Mouse (Mus musculus) embryonic facial prominence, embryonic 15.5 days (tissue): ENCODE measurements around the gene Ulk3. TPM values are rescaled to one million over a fixed set of nuclear protein-coding genes. Genes with fewer than 3 reads are reported as not detected.

Experiments
- ATAC-seq: fragments of 200-750 bp; cut with Nextera tagmentation; 2 replicates; pipeline ENCODE4 v1.8.0; 2017; ENCODE audit warnings: low read depth, moderate TSS enrichment; ENCODE audit not compliant: insufficient number of reproducible peaks, low FRiP score, low TSS enrichment
- H3K27ac ChIP-seq: fragments of 300-500 bp; sonication (generic); replicated peaks from 2 replicates; pipeline ENCODE4 v1.5.1; 2015; ENCODE audit warnings: mild to moderate bottlenecking, inconsistent platforms
- H3K27me3 ChIP-seq: fragments of 300-500 bp; sonication (generic); 2 replicates; pipeline ENCODE4 v1.6.1; 2015; ENCODE audit warnings: inconsistent platforms
- H3K36me3 ChIP-seq: fragments of 300-500 bp; sonication (generic); 2 replicates; pipeline ENCODE4 v1.6.1; 2015; ENCODE audit warnings: mild to moderate bottlenecking, inconsistent platforms
- H3K4me1 ChIP-seq: fragments of 300-500 bp; sonication (generic); 2 replicates; pipeline ENCODE4 v1.6.1; 2015; ENCODE audit warnings: inconsistent platforms
- H3K4me2 ChIP-seq: fragments of 300-500 bp; sonication (generic); replicated peaks from 2 replicates; pipeline ENCODE4 v1.6.1; 2015; ENCODE audit warnings: mild to moderate bottlenecking, inconsistent platforms
- H3K4me3 ChIP-seq: fragments of 300-500 bp; sonication (generic); replicated peaks from 2 replicates; pipeline ENCODE4 v1.5.1; 2015; ENCODE audit warnings: mild to moderate bottlenecking, inconsistent platforms
- H3K9ac ChIP-seq: fragments of 300-500 bp; sonication (generic); 2 replicates; pipeline ENCODE4 v1.6.1; 2015; ENCODE audit warnings: inconsistent platforms
- H3K9me3 ChIP-seq: fragments of 300-500 bp; sonication (generic); replicated peaks from 2 replicates; pipeline ENCODE4 v1.6.1; 2016; ENCODE audit warnings: inconsistent platforms
- WGBS: fragments of 180-500 bp; shearing (Covaris S2); methylation state at CpG from one replicate; pipeline ENCODE4 v1.1.7; 2015; 5-methylcytosine and 5-hydroxymethylcytosine counted together
- polyA plus RNA-seq: library from polyadenylated mRNA; unstranded; fragments of >200 nt; fragmentation: Nextera tagmentation; extraction: Ambion mirVana; gene quantifications from 2 replicates; pipeline ENCODE4 v1.2.1, GENCODE M21; 2015

Ulk3 gene
- polyA plus RNA-seq, 1 experiment from 2014 or later: 28.5 TPM

DNA sequence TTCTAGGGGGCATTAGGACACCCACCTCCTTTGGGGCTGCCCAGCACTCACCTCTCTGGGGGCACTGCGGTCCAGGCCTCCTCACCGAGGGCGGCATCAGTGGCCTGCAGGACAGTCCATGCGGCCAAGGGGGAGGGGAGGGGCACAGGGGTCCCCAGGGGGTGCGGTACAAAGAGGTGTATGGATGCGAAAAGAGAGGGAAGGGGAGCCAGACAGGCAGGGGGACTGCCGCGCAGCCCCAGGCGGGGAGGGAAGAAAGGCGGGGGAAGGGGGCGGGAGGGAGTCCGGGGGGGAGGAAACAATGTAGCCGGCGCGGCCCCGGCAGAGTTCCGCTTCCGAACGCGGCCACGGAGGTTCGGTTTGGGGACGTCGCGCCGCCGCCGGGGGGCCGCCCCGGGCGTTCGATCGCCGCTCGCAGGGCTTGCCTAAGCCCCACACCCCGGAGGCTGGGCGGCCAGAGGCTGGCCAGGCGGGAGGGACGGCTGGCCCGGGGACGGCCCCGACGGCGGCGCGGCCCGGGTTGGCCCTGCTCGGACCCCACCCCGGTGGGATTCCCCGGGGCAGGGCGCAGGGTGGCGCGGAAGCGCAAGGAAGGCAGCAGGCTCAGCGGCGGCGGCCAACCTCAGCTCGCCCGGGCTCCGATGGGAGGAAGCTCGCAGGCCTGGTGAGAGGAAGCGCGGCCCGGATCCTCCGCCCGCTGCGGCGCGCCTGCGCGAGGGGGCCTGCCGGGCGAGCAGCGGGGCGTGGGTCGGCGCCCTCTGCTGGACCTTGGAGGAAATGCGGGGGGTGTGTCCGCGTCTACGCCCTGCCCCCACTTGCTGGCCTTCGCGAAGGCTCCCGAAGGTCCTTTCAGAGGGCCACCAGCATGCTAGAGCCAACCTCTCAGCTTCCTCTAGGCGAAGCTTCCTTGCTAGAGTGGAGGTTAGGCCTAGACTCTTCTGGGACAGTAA lies 56.0 kb downstream of the Ulk3 start:
- Histone ChIP-seq H3K27ac (peak overlapping the region; percentile 94), H3K9me3 (no peaks in the 10 kb centered on the region), H3K4me2 (peak overlapping the region; percentile 64), H3K4me1 (peaks cover 52% of the 10 kb centered on the region), H3K9ac (peak overlapping the region; percentile 100), H3K27me3 (no peaks in the 10 kb centered on the region), H3K4me3 (peak overlapping the region; percentile 89), H3K36me3 (0 out of 2 replicates have a peak, but pooled peaks cover 5% of the 10 kb centered on the region)
- ATAC-seq: peak; percentile 87
- under 1% methylated on average over 81 of the region's 85 CpGs for WGBS

Other genes with a start within 250 kb of the Ulk3 start
- 26.1 and 28.1 TPM in 2 replicates for gene Ppcdc, start 149.3 kb upstream of the Ulk3 start, polyA plus RNA-seq
- 16.3 and 16.5 TPM in 2 replicates for gene Scamp5, start 121.4 kb upstream of the Ulk3 start, polyA plus RNA-seq
- gene Rpp25, start 85.4 kb upstream of the Ulk3 start, polyA plus RNA-seq: 0.68 and 0.89 TPM in 2 replicates
- gene Cox5a, start 68.2 kb upstream of the Ulk3 start, polyA plus RNA-seq: 450 and 454 TPM in 2 replicates
- gene Fam219b, start 51.9 kb upstream of the Ulk3 start, polyA plus RNA-seq: 27.3 and 28.2 TPM in 2 replicates
- 47.9 and 50.5 TPM in 2 replicates for gene Mpi, start 36.7 kb upstream of the Ulk3 start, polyA plus RNA-seq
- 82.8 and 84.6 TPM in 2 replicates for gene Scamp2, start 28.5 kb upstream of the Ulk3 start, polyA plus RNA-seq
- not detected in 2 replicates for gene Cplx3, start 16.8 kb downstream of the Ulk3 start, polyA plus RNA-seq
- not detected in 2 replicates for gene Lman1l, start 31.3 kb downstream of the Ulk3 start, polyA plus RNA-seq
- gene Csk, start 64.2 kb downstream of the Ulk3 start, polyA plus RNA-seq: 35.9 and 36.1 TPM in 2 replicates
- gene Cyp1a2, start 94.3 kb downstream of the Ulk3 start, polyA plus RNA-seq: not detected in 2 replicates
- gene Cyp1a1, start 98.5 kb downstream of the Ulk3 start, polyA plus RNA-seq: 0.43 and 0.53 TPM in 2 replicates
- gene Edc3, start 119.1 kb downstream of the Ulk3 start, polyA plus RNA-seq: 32.4 and 33.2 TPM in 2 replicates
- gene Clk3, start 176.4 kb downstream of the Ulk3 start, polyA plus RNA-seq: 78.4 and 80.2 TPM in 2 replicates
- gene Arid3b, start 247.3 kb downstream of the Ulk3 start, polyA plus RNA-seq: 5.1 and 5.5 TPM in 2 replicates